Mouse (Mus musculus): ENCODE measurements around the gene Vps72. TPM values are rescaled to one million over a fixed set of nuclear protein-coding genes. Genes with fewer than 3 reads are reported as not detected.
"Not testable (repeated sequence)": the region's sequence is repeated elsewhere in the genome, so short reads cannot be mapped to it uniquely, and the experiment has no call there.

The Vps72 gene
- 10 to 100 TPM; 42.8 to 48.3 (median 43.1) TPM for total RNA-seq (2022)

DNA sequence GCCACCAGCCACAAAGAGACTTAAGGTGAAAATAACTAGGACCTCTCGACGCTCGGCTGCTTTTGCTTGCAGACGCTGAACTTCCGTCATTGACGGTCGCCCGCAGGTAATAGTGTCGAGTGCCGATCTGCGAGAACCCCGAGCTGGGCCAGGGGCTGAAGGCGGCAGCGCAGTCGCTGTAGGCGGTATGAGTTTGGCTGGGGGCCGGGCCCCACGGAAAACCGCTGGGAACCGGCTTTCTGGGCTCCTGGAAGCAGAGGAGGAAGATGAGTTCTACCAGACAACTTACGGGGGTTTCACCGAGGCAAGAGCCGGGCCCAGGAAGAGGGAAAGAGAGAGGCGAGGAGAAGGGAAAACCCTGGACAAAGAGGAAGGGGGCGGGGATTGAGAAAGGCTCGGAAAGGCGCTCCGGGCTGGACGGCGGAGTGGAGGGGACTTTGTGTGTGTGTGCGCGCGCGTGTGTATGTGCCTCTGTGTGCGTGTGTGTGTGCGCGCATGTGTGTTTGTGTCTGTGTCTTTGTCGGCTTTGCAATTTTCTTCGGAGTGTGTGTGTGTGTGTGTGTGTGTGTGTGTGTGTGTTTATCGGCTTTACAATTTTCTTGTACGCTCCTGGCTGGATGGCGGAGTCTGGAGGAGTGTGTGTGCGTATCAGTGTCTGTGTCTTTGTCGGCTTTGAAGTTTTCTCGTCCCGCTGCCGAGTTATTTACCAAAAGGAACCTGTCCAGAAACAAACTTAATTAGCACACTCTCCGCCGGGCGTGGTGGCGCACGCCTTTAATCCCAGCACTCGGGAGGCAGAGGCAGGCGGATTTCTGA lies at the start of gene Vps72:
Gene Vps72, plus strand, starts transcription at position 112 of the 816 bp plus-strand sequence.
- DNase-seq (ENCODE audit: low spot score in 2 of 2) = peak; percentile 83 to 85

DNA sequence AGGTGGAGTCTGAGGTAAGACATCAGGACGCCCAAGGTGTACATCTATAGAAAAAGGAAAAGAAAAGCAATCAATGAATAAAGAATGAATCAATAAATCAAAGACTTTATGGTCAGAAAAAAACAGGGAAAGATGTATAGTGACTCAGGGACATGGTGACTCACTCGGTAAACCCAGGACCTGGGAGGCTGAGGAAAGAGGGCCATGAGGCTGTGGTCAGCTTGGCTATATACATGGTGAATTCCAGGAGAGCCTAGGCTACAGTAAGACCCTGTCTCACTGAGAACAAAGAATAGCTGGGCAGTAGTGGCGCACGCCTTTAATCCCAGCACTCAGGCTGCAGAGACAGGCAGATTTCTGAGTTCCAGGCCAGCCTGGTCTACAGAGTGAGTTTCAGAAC lies 47.1 kb upstream of the Vps72 start:
- DNase-seq (ENCODE audit: low spot score in 2 of 2) = no peak

DNA sequence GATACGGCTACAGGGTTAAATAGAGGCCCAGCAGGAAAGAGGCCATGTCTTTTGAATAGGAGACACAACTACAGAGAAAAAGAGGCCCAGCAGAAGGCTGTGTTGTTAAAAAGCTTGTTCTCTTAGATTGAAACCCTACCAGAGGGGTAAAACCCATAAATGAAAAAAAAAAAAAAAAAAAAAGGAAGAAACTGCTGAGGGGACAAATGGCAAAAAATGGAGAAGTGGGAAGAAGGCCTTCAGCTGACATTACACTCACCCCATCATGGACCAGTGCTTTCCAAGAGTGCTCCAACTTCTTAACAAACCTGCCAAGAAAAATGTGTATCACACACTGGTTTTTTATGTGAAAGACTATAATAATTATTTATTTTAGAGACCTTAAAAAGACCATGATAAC lies 45.3 kb upstream of the Vps72 start:
- no peak for DNase-seq (ENCODE audit: low spot score in 2 of 2)

DNA sequence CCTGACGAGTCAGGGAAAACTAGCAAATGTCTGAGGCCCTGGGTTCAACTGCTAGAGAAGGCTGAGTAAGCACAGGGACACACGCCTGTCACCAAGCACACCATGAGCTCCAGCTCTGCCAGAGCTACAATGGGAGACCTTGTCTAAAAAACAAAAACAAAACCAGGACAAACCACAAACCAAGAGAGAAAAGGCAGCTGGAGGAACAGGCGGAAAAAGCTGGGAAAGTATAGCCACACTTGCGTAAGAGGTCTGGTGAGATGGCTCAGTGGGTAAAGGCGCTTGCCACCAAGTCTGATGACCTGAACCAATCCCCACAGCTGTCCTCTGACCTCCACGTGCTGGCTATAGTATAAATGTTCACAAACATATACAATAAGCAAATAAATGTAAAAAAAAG lies 44.7 kb upstream of the Vps72 start:
- DNase-seq (ENCODE audit: low spot score in 2 of 2) = no peak

DNA sequence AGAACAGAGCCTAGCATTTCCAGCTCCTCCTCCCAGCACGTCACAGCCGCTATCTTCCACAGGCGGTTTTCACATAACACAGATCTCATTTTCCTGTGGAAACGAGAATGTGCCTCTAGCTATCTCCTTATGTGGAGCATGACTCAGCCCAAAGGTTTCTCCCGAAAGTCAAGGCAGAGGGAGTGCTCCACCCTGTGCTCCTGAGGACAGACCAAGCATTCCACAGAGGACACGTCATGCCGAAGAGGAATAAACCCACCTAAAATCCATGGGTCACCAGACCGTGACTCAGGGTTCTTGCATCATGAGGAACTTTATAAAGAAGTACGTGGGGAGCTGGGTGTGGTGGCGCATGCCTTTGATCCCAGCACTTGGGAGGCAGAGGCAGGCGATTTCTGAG lies 44.3 kb upstream of the Vps72 start:
- peak; percentile 14 to 39 for DNase-seq (ENCODE audit: low spot score in 2 of 2)

DNA sequence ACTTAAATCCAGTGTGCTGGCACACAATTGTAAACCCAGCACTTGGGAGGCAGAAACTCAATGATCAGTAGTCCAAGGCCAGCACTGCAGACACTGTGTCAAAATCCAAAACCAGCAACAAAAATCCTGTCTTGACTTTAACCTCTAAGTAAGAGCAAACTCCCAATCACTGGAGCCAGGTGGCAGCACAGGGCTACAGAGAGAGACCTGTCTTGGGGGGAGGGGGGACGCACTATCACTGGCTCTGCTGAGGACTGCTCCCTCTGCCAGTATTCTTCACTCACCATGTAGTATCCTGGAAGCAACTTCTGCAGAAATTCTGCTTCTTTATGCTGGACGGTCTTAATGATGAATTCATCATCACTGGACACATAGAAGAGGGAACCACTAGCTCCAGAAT lies 39.2 kb upstream of the Vps72 start:
- DNase-seq (ENCODE audit: low spot score in 2 of 2) = no peak

DNA sequence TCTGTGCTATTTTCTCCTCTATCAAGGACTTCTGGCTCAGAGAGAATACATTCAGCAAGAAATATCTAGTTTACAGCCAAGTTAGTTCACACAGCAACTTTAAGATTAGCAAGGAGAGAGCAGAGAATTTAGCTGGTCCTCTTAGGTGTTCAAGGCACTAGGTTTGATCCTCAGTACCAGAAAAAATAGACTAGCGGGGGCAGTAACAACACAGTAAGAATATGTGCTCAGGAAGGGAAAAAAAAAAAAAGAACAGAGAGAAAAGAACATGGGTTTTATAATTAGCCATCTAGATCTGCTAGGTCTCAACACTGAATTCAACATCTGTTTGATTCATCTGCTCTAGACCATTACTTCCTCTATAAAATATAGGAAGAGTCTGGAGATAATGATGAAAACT lies 22.8 kb upstream of the Vps72 start:
- DNase-seq (ENCODE audit: low spot score in 2 of 2) = no peak

DNA sequence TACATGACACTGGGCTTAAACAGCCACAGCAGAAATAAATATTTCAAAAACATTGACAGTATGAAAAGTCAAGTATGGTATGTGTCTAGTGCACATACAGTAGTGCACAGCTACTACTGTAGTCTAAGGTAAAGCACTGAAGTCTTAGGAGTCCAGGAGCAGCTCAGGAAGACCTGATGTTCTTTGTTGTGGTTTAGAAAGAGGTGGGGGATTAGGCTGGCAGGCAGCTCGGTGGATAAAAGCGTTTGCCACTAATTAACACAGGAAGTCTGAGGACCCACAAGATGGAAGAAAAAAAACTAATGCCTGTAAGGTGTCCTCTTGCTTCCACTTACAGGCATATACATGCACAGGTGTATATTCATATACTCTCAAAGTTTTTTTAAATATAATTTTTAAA lies 10.0 kb upstream of the Vps72 start:
- no peak for DNase-seq (ENCODE audit: low spot score in 2 of 2)

DNA sequence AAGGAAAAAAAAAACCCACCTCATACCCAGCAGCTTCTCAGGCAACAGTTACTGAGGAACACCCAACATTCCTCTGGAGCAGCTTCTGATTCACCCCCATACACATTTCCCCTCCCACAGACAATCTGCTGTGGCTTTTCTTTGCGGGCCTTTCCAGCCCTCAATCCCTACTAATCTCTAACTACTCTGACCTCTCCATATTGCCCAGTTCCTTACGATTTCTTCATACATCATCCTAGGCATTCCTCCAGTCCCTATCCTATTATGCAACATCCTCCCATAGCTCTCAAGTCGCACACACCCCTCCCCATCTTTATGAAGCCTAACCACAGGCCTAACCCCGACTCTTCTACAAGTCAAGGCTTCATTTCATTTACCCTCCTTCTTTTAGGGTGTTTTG lies 5.7 kb upstream of the Vps72 start:
- DNase-seq (ENCODE audit: low spot score in 2 of 2) = peak in 1 of 2 experiments; percentile 35

DNA sequence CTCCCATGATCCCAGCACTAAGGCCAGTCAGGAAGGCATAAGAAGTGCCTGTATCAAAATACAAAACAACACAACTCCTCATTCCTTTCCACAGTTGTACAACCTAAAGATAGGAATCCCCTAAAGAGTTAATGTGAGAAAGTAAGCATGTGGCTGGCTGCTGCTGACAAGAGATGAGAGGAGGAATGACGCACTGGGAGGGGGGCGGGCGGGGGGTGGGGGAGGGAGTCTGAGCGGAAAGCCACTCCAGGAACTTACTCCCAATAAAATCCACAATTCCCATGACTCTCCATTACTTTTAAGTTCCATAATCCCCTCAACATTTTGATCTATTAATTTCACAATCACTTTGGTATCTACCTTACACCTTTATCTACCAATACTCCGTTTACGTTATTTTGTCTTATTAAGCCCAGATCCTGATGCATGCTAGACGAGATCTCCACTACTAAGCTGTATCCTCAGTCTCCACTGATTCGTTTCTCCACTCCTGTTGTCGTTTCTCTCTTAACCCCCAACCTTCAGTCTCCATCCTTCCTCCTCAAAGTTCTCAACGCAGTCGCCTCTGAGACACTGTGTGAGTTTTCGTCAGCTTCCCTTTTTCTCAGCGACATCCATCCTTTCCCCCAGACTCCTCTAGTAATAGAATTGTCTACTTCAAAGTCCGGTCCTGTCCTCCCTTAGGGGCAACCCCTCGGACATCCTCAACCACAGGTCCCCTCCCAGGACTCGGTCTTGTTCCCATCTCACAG lies 5.1 kb upstream of the Vps72 start:
- DNase-seq (ENCODE audit: low spot score in 2 of 2) = no peak

DNA sequence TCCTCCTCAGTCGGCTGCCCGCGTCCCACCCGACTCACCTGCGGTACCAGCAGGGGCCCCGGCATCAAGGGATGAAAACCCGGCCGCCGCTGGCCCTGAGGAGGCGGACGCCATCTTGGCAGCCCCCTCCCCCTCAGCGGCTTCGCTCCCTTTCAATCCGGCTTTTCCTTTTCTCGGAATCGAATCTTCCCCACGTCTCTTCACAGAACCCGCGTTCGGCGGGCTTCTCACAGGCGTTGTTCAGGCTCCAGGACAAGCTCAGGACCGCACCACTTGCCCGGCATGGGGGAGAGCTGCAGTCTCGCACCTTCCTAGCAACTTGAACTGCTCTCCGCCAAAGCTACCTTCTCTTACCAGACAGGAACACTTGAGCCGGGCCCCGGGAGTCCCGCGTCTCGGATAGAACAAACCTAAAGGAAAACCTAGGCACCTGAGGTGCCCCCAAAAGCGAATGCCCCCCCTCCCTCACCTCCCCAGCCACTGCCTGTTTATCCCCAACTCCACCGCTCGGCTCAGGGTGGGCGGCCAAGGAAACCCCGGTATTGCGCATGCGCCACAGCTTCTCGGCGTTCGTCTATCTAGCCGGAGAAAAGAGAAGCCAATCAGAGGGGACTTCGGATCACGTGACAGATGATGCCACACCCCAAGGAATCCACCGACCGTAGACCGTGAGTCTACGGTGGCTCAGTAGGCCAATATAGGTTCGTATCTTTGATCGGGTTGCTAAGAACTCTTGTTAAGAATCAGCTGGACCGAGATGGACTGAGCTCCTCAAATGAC lies 4.3 kb upstream of the Vps72 start, which contains the start of gene Pip5k1a:
Gene Pip5k1a, minus strand, starts transcription at position 593 of the 780 bp plus-strand sequence.
- DNase-seq (ENCODE audit: low spot score in 2 of 2) = peak; percentile 92 to 96

DNA sequence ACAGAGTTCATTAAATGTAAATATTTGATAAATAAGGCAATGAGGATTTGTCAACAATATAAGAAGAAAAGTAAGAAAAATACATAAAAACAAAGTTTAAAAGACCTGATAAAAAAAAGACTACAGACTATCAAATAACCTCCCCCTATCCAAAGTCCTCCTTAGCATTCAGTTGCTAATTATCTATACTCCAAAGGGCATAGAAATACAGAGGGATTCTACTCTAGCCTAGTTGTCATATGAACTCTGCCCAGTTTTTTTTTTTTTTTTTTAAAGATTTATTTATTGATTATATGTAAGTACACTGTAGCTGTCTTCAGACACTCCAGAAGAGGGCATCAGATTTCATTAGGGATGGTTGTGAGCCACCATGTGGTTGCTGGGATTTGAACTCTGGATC lies 3.5 kb upstream of the Vps72 start:
- DNase-seq (ENCODE audit: low spot score in 2 of 2) = not testable (repeated sequence)

DNA sequence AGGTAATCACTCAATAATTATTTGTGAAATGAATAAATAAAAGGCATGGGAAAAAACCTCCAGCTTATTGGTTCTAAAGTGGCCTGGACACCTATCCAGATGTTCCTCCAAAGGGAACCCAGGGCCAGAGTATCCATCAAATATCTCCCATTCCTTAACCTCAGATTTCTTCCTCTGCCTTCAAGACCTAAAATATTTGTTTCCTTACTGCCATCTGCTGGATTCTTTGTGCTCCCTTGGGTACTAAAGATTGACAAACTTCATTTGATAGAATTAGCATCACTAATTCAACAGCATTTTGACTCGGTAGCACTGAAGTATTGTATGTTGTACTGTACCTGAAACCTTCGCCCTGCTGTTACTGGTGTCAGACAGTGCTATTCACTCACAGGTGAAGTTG lies 2.9 kb upstream of the Vps72 start:
- no peak for DNase-seq (ENCODE audit: low spot score in 2 of 2)

DNA sequence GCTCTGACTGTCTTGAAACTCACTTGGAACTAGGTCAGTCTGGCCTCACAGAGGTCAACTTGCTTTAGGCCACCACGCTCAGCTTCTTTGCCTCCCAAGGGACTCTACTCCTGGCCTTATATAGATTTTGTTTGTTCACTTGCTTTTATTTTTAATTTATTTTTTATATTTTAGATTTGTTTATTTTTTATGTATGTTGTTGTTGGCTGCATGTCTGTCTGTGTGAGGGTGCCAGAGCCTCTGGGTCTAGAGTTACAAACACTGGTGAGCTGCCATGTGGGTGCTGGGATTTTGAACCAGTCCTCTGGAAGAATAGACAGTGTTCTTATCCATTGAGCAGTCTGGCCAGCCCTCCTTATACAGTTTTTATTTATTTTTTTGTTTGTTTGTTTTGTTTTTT lies 1.9 kb downstream of the Vps72 start:
- DNase-seq (ENCODE audit: low spot score in 2 of 2) = no peak

DNA sequence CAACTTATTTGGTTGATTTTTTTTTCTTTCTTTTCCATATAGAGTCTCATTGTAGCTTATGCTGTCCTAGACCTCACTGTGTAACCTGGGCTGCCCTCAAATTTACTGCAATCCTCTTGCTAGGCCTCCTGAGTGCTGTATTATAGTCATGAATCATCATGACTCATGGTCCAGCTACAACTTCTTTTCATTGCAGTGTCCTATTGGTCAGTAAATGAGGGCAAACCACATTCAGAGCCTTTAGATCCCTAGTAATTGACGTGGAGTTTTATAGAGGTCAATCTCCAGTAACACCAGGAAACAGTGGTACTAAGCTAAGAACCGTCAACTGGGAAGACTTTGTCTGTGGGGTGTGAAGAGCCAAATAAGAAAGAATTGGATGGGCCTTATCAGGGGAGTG lies 6.9 kb downstream of the Vps72 start:
- DNase-seq (ENCODE audit: low spot score in 2 of 2) = no peak

DNA sequence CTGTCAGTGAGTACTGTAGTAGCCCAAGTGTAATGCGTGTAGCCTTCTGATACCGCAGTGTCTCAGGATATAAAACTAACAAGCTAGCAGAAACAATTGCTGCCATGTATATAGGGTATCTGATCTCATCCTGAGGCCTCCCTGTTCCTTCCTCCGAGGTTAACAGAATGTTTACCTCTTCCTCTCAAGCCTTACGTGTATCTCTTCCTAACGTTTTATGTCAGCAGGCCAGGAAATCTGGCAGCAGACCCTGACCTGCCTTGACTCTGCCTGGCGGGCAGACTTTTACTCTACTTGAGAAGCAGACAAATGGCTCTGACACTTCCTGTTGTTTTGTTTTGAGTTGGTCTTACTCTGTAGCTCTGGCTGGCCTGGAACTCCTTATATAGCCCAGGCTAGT lies 10.8 kb downstream of the Vps72 start:
- no peak for DNase-seq (ENCODE audit: low spot score in 2 of 2)

DNA sequence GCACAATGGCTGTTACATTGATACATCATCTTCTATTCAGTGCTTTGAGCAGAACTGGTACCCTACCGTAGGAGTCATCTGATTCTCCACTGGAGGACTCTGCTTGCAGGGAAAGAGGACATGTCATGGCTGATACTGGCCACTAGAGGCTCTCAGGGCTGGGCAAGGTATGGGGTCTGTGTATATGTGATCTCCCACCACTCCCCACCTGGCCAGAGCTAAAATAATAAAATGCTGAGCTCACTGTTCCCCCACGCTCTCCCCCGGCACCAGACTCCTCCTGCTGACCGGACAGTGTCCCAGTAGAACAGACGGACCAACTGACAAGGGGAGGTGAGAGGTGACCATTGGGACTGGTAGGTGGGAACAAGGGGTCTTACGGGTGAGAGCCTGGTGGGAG lies 13.4 kb downstream of the Vps72 start, which contains the start of gene Tmod4:
Gene Tmod4, plus strand, starts transcription at position 231 of the 400 bp plus-strand sequence.
- no peak for DNase-seq (ENCODE audit: low spot score in 2 of 2)

DNA sequence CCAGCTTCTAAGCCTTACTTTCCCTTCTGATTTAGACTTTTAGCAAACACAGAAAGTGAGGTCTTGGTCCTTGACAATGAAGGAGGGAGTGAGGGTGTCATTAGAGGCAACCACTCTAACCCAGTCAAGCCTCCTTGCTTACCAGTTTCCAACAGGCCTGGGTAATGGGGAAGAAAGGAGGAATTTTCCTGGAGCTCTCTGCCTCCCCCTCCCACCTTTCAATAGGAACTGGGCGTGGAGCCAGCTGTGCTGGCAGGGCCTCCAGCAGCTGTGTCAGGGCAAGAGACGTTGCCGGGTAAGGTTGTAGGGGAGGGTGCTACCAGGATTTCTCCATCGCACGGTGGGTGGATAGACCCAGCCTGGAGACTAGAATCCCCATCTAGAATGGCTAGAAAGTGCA lies 14.2 kb downstream of the Vps72 start:
- no peak for DNase-seq (ENCODE audit: low spot score in 2 of 2)

DNA sequence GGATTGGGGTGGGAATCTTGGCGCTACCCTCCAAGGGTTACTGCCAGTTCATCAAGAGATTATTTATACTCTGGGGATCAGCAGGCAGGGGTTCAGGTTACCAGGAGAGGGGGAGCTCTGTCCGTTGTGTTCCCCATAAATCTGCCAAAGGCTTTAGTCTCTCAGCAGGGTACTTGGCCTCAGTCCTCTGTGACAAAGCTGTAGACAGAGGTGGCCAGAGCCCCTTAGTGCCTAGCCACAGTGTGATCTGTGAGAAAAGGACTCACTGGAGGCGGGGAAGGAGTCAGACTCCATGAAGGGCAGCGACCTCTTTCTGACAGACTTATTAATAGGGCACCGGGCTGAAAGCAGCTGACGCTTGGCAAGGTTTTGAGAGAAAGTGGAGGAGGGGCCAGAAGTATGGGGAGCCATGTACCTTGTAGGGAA lies 18.4 kb downstream of the Vps72 start:
- DNase-seq (ENCODE audit: low spot score in 2 of 2) = no peak

DNA sequence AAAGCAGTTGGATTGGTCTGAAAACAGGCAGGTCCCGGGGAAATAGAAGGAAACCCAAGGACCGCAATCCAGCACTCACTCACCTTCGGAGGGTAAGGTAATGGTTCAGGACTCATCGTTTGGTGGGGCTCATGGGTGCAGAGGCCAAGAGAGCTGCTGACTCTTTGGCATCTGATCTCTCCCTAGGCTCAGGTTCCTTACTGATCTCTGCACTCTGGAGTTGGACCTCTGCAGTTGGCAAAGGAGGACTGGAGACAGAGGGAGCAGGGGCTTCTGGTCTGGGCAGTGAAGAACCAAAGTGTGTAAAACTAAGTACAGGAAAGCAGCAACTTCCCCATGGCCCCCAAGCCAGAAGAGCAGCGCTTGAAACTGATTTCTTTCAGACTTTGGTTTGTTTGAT lies 19.3 kb downstream of the Vps72 start:
- DNase-seq (ENCODE audit: low spot score in 2 of 2) = no peak

DNA sequence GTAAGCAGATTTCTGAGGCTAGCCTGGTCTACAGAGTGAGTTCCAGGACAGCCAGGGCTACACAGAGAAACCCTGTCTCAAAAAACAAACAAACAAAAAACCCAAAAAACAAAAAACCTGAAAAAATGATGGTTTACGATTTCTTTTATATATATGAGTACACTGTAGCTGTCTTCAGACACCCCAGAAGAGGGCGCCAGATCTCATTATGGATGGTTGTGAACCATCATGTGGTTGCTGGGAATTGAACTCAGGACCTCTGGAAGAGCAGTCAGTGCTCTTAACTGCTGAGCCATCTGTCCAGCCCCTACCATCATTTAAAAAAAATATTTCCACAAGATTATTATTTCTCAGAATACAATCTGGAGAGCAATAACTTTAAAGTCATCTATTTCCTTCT lies 21.6 kb downstream of the Vps72 start:
- not testable (repeated sequence) for DNase-seq (ENCODE audit: low spot score in 2 of 2)

DNA sequence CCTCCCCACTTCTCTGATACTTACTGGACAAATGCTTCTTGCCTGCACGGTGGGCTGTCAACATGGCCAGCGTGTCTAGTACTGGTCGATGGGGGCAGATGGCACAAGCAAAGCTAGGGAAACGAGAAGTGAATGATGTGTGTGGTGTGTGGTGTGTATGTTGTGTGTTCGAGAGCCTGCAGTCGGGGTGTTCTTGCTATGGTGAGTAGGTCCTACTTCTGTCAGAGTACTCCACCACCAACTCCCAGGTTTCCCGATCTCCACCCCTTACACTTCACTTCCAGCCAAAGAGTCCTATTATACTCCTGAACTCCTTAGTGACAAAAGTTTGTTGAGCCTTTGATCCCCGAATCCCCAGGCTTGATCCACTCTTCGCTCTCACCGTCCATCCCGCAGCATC lies 22.4 kb downstream of the Vps72 start:
- DNase-seq (ENCODE audit: low spot score in 2 of 2) = no peak

Measured in left cerebral cortex, adult 8-10 months (tissue).